Mouse (Mus musculus): ENCODE measurements around the gene Ube2c.

GRCm38 (mm10) chr2:164784869-164785420 is 15.2 kb downstream of the Ube2c start:
- TF ChIP-seq CTCF (IDR thresholded peaks at IDR 0.05; ENCODE audit: control insufficient read depth, insufficient read depth, insufficient replicate concordance, low read depth, low read length) (no peak), POLR2A (IDR thresholded peaks at IDR 0.05; ENCODE audit: control insufficient read depth, low read depth, low read length) (no peak)

Measured in testis, adult 2 months (tissue).